Mouse (Mus musculus) midbrain, embryonic 11.5 days (tissue): ENCODE measurements around the gene 6330409D20Rik. TPM values are rescaled to one million over a fixed set of nuclear protein-coding genes. Genes with fewer than 3 reads are reported as not detected.

Experiments
- microRNA counts: library from miRNA; unstranded; fragments of <30 nt; microRNA quantifications from one replicate; lab custom pipeline; 2015
- microRNA-seq: library from miRNA; unstranded; fragments of <30 nt; microRNA quantifications from one replicate; pipeline ENCODE4, GENCODE M21; 2017
- polyA plus RNA-seq: library from polyadenylated mRNA; unstranded; fragments of >200 nt; fragmentation: Nextera tagmentation; extraction: Ambion mirVana; gene quantifications from 2 replicates; pipeline ENCODE4 v1.2.1, GENCODE M21; 2014

Gene 6330409D20Rik
- polyA plus RNA-seq, 1 experiment from 2014 or later, result 3.0 TPM

MicroRNAs within 50 kb of the gene (microRNA counts, 519-probe panel; counts per million panel counts)
- not detected for microRNA mmu-miR-2861 (lab: Ali Mortazavi, UCI)

Small RNA genes within 50 kb of the gene (microRNA-seq; reads per million reads assigned to microRNA genes)
- 0.95 reads per million for gene Mir2861
- gene Mir3960, result not detected
- gene Mir8093, result not detected

Other genes starting within 250 kb of the 6330409D20Rik start
- gene Fam102a, start 205.7 kb downstream of the 6330409D20Rik start, polyA plus RNA-seq, result 6.3 and 6.8 TPM in 2 replicates
- 103 and 110 TPM in 2 replicates for gene Dpm2, start 170.2 kb downstream of the 6330409D20Rik start, polyA plus RNA-seq
- gene Pip5kl1, start 166.2 kb downstream of the 6330409D20Rik start, polyA plus RNA-seq, result 2.0 and 2.1 TPM in 2 replicates
- 0.25 and 0.49 TPM in 2 replicates for gene 9430097D07Rik, start 165.3 kb downstream of the 6330409D20Rik start, polyA plus RNA-seq
- gene St6galnac4, start 153.9 kb downstream of the 6330409D20Rik start, polyA plus RNA-seq, result 13.2 and 13.6 TPM in 2 replicates
- gene St6galnac6, start 141.3 kb downstream of the 6330409D20Rik start, polyA plus RNA-seq, result 3.4 and 4.5 TPM in 2 replicates
- gene Ak1, start 119.3 kb downstream of the 6330409D20Rik start, polyA plus RNA-seq, result 18.3 and 22.0 TPM in 2 replicates
- gene Eng, start 94.4 kb downstream of the 6330409D20Rik start, polyA plus RNA-seq, result 20.5 and 22.7 TPM in 2 replicates
- 10.3 and 13.9 TPM in 2 replicates for gene Fpgs, start 36.9 kb downstream of the 6330409D20Rik start, polyA plus RNA-seq
- 72.8 and 82.6 TPM in 2 replicates for gene Cdk9, start 27.9 kb downstream of the 6330409D20Rik start, polyA plus RNA-seq
- gene Sh2d3c, start 20.0 kb downstream of the 6330409D20Rik start, polyA plus RNA-seq, result 23.4 and 25.5 TPM in 2 replicates
- 47.7 and 51.4 TPM in 2 replicates for gene Tor2a, start 16.2 kb upstream of the 6330409D20Rik start, polyA plus RNA-seq
- gene Ttc16, start 34.6 kb upstream of the 6330409D20Rik start, polyA plus RNA-seq, result 0.26 and 0.30 TPM in 2 replicates
- 3.2 and 3.9 TPM in 2 replicates for gene Ptrh1, start 34.8 kb upstream of the 6330409D20Rik start, polyA plus RNA-seq
- gene Cfap157, start 43.4 kb upstream of the 6330409D20Rik start, polyA plus RNA-seq, result 0.08 and 0.28 TPM in 2 replicates
- 51.4 and 53.8 TPM in 2 replicates for gene Stxbp1, start 106.2 kb upstream of the 6330409D20Rik start, polyA plus RNA-seq
- 10.3 and 10.6 TPM in 2 replicates for gene Fam129b, start 135.1 kb upstream of the 6330409D20Rik start, polyA plus RNA-seq
- gene Rpl12, start 220.5 kb upstream of the 6330409D20Rik start, polyA plus RNA-seq, result 129 and 155 TPM in 2 replicates
- 9.2 and 9.3 TPM in 2 replicates for gene Lrsam1, start 220.6 kb upstream of the 6330409D20Rik start, polyA plus RNA-seq
- gene Slc2a8, start 241.1 kb upstream of the 6330409D20Rik start, polyA plus RNA-seq, result 8.4 and 9.5 TPM in 2 replicates